Mouse (Mus musculus): Measurements from ENCODE around the gene Fbxo33. TPM values are rescaled to one million over a fixed set of nuclear protein-coding genes. Genes with fewer than 3 reads are reported as not detected.

Fbxo33 gene
- total RNA-seq (2023): 42.5 to 51.5 TPM (median 48.3 TPM) in 4 replicates

DNA sequence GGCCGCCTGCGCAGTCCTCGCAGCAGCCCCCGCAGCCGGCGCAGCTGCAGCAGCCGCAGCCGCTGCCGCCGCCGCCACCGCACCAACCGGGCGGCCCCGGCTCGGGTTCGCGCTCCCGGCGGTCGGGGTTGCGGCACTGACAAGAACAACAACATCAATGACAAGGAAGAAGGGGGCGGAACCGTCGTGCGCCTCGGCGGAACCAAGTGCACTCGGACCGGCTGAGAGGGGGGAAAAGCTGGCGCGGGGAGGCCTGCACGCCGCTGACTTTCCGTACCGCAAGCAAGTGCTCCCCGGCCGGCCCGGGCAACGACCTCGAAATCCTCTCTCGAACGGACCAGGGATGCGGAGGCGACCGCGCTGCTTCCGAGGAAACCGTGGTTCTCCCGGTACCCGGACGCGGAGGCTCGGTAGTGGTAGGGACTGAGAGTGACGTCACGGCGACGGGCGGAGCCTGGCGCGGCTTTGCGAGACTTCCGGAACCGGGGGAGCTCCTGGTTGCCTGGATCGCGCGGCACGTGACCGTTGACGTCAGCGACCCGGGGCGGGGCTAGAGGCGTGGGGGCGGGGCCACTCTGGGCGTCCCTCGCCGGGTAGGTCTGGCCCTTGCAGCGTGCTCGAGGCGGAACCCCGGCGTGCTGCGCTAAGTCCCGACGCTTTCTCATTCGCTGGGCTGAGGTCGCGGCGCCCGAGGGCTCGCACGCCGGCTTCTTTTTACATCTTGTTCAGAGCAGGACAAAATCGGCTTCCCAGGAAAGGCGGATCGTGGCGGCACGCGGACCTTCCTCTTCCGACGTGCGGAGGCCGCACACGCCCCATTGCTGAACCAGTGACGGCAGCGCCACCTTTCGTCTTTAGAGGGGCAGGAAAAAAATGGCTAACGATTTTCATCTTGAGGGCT is at the start of gene Fbxo33:
TSS of gene Fbxo33 (minus strand) at position 401 of the 901 bp plus-strand sequence.

Other genes with a start within 250 kb of the Fbxo33 start
- gene Sec23a, start 207.7 kb downstream of the Fbxo33 start, total RNA-seq (2023): 19.3 to 24.1 TPM (median 22.9 TPM) in 4 replicates
- 12.7 to 17.2 TPM (median 15.2 TPM) in 4 replicates for gene Gemin2, start 206.3 kb downstream of the Fbxo33 start, total RNA-seq (2023)
- 52.9 to 78.5 TPM (median 66.3 TPM) in 4 replicates for gene Trappc6b, start 158.3 kb downstream of the Fbxo33 start, total RNA-seq (2023)
- 63.9 to 70.0 TPM (median 69.4 TPM) in 4 replicates for gene Pnn, start 152.8 kb downstream of the Fbxo33 start, total RNA-seq (2023)
- 107 to 122 TPM (median 113 TPM) in 4 replicates for gene Mia2, start 123.9 kb downstream of the Fbxo33 start, total RNA-seq (2023)